Mouse (Mus musculus) kidney, embryonic 16.5 days (tissue): ENCODE results near the gene Ago3. TPM values are rescaled to one million over a fixed set of nuclear protein-coding genes. Genes with fewer than 3 reads are reported as not detected.
A peak's percentile ranks its signal among the peaks of the same experiment; 100 is the strongest.

ENCODE experiments used
- ATAC-seq: fragments of 200-750 bp; cut with Nextera tagmentation; 2 replicates; pipeline ENCODE4 v1.8.0; 2017; ENCODE audit warnings: moderate TSS enrichment; ENCODE audit not compliant: low FRiP score, low TSS enrichment
- H3K27ac ChIP-seq: fragments of 300-500 bp; sonication (generic); 2 replicates; pipeline ENCODE4 v1.5.1; 2014; ENCODE audit warnings: low read length
- H3K27me3 ChIP-seq: fragments of 300-500 bp; sonication (generic); 2 replicates; pipeline ENCODE4 v1.6.1; 2014; ENCODE audit warnings: low read length, control low read depth, mixed read lengths; ENCODE audit not compliant: insufficient read depth
- H3K36me3 ChIP-seq: fragments of 300-500 bp; sonication (generic); 2 replicates; pipeline ENCODE4 v1.6.1; 2014; ENCODE audit warnings: low read length, control low read depth, mixed read lengths; ENCODE audit not compliant: insufficient read depth
- H3K4me1 ChIP-seq: fragments of 300-500 bp; sonication (generic); 2 replicates; pipeline ENCODE4 v1.6.1; 2014; ENCODE audit warnings: low read length, control low read depth, mixed read lengths; ENCODE audit not compliant: insufficient read depth
- H3K4me2 ChIP-seq: fragments of 300-500 bp; sonication (generic); replicated peaks from 2 replicates; pipeline ENCODE4 v1.6.1; 2014; ENCODE audit warnings: low read depth, low read length
- H3K4me3 ChIP-seq: fragments of 300-500 bp; sonication (generic); 2 replicates; pipeline ENCODE4 v1.5.1; 2014; ENCODE audit warnings: mild to moderate bottlenecking, low read length
- H3K9ac ChIP-seq: fragments of 300-500 bp; sonication (generic); replicated peaks from 2 replicates; pipeline ENCODE4 v1.6.1; 2014; ENCODE audit warnings: low read length
- H3K9me3 ChIP-seq: fragments of 300-500 bp; sonication (generic); 2 replicates; pipeline ENCODE4 v1.6.1; 2016; ENCODE audit warnings: low read length, control low read depth
- WGBS: fragments of 180-500 bp; shearing (Covaris S2); extraction: QIAGEN DNeasy Blood & Tissue Kit; methylation state at CpG from one replicate; pipeline ENCODE4 v1.1.7; 2014; 5-methylcytosine and 5-hydroxymethylcytosine counted together
- polyA plus RNA-seq: library from polyadenylated mRNA; unstranded; fragments of >200 nt; fragmentation: Nextera tagmentation; extraction: Ambion mirVana; gene quantifications from 2 replicates; pipeline ENCODE4 v1.2.1, GENCODE M21; 2015

Ago3 gene
- polyA plus RNA-seq, 1 experiment from 2014 or later, result 13.6 TPM

- Histone ChIP-seq H3K4me1 (peaks cover 19% of the 10 kb centered on the region), H3K9me3 (0 out of 2 replicates have a peak, but pooled peaks cover 5% of the 10 kb centered on the region), H3K4me2 (no peak overlapping the region), H3K4me3 (no peak overlapping the region), H3K36me3 (no peaks in the 10 kb centered on the region), H3K27ac (no peak overlapping the region), H3K9ac (no peak overlapping the region), H3K27me3 (peaks cover 17% of the 10 kb centered on the region)
- ATAC-seq, result no peak
- WGBS, result 87% methylated on average over 6 of the region's 6 CpGs
Measured at GRCm38 (mm10) chr4:126306058-126306457, 123.3 kb downstream of the Ago3 start.

GRCm38 (mm10) chr4:126305428-126305827, 123.9 kb downstream of the Ago3 start:
- 0 out of 2 replicates have a peak, but pooled peaks cover 5% of the 10 kb centered on the region for H3K9me3 ChIP-seq
- H3K4me1 ChIP-seq, result peaks cover 24% of the 10 kb centered on the region
- no peak overlapping the region for H3K4me3 ChIP-seq
- H3K27me3 ChIP-seq, result peaks cover 24% of the 10 kb centered on the region
- H3K9ac ChIP-seq, result no peak overlapping the region
- H3K4me2 ChIP-seq, result no peak overlapping the region
- no peaks in the 10 kb centered on the region for H3K36me3 ChIP-seq
- no peak for ATAC-seq
- H3K27ac ChIP-seq, result no peak overlapping the region
- 100% methylated on average over 1 of the region's 1 CpGs for WGBS

DNA sequence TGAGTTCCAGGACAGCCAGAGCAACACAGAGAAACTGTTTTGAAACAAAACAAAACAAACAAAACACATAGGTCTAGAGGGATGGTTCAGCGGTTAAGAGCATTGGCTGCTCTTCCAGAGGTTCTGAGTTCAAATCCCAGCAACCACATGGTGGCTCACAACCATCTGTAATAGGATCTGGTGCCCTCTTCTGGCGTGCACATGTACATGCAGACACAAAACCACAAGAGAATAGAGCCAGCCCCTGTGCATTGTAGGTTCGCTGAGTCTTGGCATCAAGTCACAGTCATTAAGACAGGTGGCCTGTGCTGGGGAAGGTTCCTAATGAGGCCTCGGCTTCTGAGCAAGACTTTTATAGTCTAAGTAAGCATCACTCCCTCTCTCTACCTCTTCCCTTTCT, 125.5 kb downstream of the Ago3 start:
- ATAC-seq, result no peak
- peaks cover 32% of the 10 kb centered on the region for H3K27me3 ChIP-seq
- peaks cover 21% of the 10 kb centered on the region for H3K4me1 ChIP-seq
- H3K9ac ChIP-seq, result no peak overlapping the region
- H3K27ac ChIP-seq, result no peak overlapping the region
- H3K4me3 ChIP-seq, result no peak overlapping the region
- no peak overlapping the region for H3K4me2 ChIP-seq
- 68% methylated on average over 4 of the region's 4 CpGs for WGBS
- no peaks in the 10 kb centered on the region for H3K36me3 ChIP-seq
- 0 out of 2 replicates have a peak, but pooled peaks cover 5% of the 10 kb centered on the region for H3K9me3 ChIP-seq

DNA sequence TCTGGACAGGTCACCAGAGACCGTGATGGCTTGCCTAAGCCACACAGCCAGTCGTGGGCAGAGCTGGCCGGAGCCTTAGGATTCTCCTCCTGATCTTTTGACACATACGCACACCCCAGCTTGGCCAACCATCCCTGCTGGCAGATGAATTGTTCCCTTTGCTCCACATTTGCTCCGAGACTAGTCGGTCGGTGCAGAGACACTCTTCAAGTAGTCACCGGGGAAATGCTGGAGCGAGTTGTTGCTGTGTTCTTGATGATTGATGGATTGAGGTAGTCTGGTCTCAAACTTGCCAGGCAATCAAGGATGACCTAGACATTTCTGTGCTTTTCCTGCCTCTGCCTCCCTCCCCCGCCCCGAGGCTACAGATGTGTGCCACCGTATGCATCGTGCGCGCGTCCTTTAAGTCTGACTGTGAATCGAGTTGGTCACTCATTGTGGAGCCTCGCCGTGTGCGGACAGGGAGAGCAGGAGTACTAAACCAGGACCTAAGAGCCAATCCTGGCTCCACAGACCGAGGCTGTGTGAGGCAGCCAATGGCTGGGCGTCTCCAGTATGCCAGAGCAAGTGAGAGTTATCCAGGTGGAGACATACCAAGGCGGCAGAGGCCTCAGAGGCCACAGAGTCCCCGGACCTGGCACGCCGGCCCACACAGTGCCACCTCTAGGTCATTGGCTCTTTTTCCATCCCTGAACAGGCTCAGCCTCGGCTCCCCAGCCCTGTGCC, 127.6 kb downstream of the Ago3 start:
- Histone ChIP-seq H3K27me3 (peaks cover 36% of the 10 kb centered on the region), H3K9me3 (0 out of 2 replicates have a peak, but pooled peaks cover 5% of the 10 kb centered on the region), H3K9ac (0 out of 2 replicates have a peak overlapping the region, but pooled peaks have one; percentile 45), H3K27ac (no peak overlapping the region), H3K4me3 (peak overlapping the region; percentile 44), H3K4me1 (peaks cover 27% of the 10 kb centered on the region), H3K4me2 (peak overlapping the region; percentile 72), H3K36me3 (no peaks in the 10 kb centered on the region)
- ATAC-seq, result peak; percentile 20; the same call in 1 of the 2 replicates
- WGBS, result 7% methylated on average over 27 of the region's 27 CpGs

- Histone ChIP-seq H3K4me3 (peak overlapping the region; percentile 44), H3K36me3 (no peaks in the 10 kb centered on the region), H3K9me3 (0 out of 2 replicates have a peak, but pooled peaks cover 3% of the 10 kb centered on the region), H3K4me1 (peaks cover 32% of the 10 kb centered on the region), H3K27me3 (peaks cover 36% of the 10 kb centered on the region), H3K9ac (peak overlapping the region; percentile 45), H3K27ac (no peak overlapping the region), H3K4me2 (peak overlapping the region; percentile 72)
- 2% methylated on average over 47 of the region's 50 CpGs for WGBS
- ATAC-seq, result peak; percentile 18; the same call in 1 of the 2 replicates
Measured at GRCm38 (mm10) chr4:126300916-126301583, 128.3 kb downstream of the Ago3 start.

DNA sequence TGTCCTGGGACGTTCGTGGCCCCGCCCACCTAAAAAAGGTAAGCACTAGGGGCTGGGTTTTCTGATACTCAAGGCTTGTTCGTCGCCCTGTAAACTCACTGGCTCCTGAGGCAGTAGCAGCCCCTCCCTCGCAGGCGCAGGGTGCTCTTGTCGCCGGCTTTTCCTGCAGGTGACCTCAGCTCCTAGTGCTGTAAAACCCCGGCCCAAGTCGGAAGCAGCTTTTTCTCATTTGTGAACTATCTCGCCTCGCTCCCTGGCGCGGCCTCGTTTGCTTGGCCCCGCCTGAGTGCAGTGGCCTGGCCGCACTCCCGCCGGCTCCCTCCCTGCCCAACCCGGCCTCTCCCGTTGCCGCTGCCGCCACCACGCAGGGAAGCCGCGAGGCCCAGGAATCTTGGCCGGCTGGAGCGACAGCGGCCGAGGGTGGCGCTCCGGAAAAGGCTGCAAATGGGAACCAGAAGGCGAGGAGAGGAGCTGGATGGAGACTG, 132.7 kb downstream of the Ago3 start:
- H3K9ac ChIP-seq, result peak overlapping the region; percentile 18
- no peak overlapping the region for H3K27ac ChIP-seq
- peak overlapping the region; percentile 34 for H3K4me3 ChIP-seq

GRCm38 (mm10) chr4:126295937-126296336, 133.4 kb downstream of the Ago3 start:
- Histone ChIP-seq H3K27me3 (peaks cover 18% of the 10 kb centered on the region), H3K4me2 (no peak overlapping the region), H3K9me3 (no peaks in the 10 kb centered on the region), H3K4me1 (peaks cover 24% of the 10 kb centered on the region), H3K9ac (no peak overlapping the region), H3K27ac (no peak overlapping the region), H3K36me3 (no peaks in the 10 kb centered on the region), H3K4me3 (no peak overlapping the region)
- 46% methylated on average over 4 of the region's 4 CpGs for WGBS
- no peak for ATAC-seq

More for the DNA sequence above, 132.7 kb downstream of the Ago3 start:
- WGBS, result under 1% methylated on average over 34 of the region's 34 CpGs
- peaks cover 27% of the 10 kb centered on the region for H3K4me1 ChIP-seq
- H3K36me3 ChIP-seq, result no peaks in the 10 kb centered on the region
- peak; percentile 16; the same call in 1 of the 2 replicates for ATAC-seq
- peaks cover 22% of the 10 kb centered on the region for H3K27me3 ChIP-seq
- H3K9me3 ChIP-seq, result no peaks in the 10 kb centered on the region
- peak overlapping the region; percentile 57 for H3K4me2 ChIP-seq

GRCm38 (mm10) chr4:126295152-126295551, 134.2 kb downstream of the Ago3 start:
- no peak for ATAC-seq
- 63% methylated on average over 6 of the region's 6 CpGs for WGBS
- H3K4me3 ChIP-seq, result no peak overlapping the region
- H3K4me1 ChIP-seq, result peaks cover 19% of the 10 kb centered on the region
- no peak overlapping the region for H3K4me2 ChIP-seq
- no peaks in the 10 kb centered on the region for H3K36me3 ChIP-seq
- H3K9me3 ChIP-seq, result no peaks in the 10 kb centered on the region
- H3K9ac ChIP-seq, result no peak overlapping the region
- no peak overlapping the region for H3K27ac ChIP-seq
- peaks cover 10% of the 10 kb centered on the region for H3K27me3 ChIP-seq

DNA sequence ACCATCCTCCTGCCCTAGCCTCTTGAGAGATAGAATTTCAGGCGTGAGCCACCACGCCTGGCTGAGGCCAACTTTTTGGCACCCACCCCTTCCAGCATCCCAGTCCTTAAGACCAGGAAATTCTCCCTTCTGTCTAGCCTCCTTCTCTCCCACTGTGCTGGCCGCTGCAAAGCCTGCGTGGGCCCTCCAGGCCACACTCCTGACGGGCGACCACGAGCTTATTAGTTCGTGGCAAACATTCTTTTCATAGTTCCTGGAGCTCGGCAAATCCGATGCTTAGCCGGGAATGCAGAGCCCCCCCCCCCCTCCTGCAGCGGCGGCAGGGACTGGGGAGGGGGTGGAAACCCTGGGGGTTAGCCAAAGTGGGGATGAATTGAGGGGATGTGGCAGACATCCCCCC, 138.2 kb downstream of the Ago3 start:
- H3K36me3 ChIP-seq, result no peaks in the 10 kb centered on the region
- H3K27ac ChIP-seq, result no peak overlapping the region
- H3K4me1 ChIP-seq, result peaks cover 23% of the 10 kb centered on the region
- 24% methylated on average over 13 of the region's 13 CpGs for WGBS
- H3K4me3 ChIP-seq, result no peak overlapping the region
- peaks cover 23% of the 10 kb centered on the region for H3K27me3 ChIP-seq
- H3K4me2 ChIP-seq, result no peak overlapping the region
- H3K9ac ChIP-seq, result 0 out of 2 replicates have a peak overlapping the region, but pooled peaks have one; percentile 29
- no peaks in the 10 kb centered on the region for H3K9me3 ChIP-seq
- no peak for ATAC-seq
